Mouse (Mus musculus): ENCODE measurements at regions not wholly inside any gene's neighbourhood (a gene's known extent, or its start where the extent isn't known, plus 50 kb on each side); places are given as distances from the start of the nearest gene placed in this dataset.

- TF ChIP-seq CTCF (IDR thresholded peaks at IDR 0.05): no peak
- TF ChIP-seq EP300 (IDR thresholded peaks at IDR 0.05; ENCODE audit: insufficient read depth, low read depth, low read length): no peak
- no peak for TF ChIP-seq POLR2A (IDR thresholded peaks at IDR 0.05; ENCODE audit: insufficient read depth, low read depth, low read length)
Measured at GRCm38 (mm10) chr11:71434241-71434640, 203.7 kb upstream of the Nlrp1b start.

All from heart, adult 2 months (tissue).